Mouse (Mus musculus) ES-E14 (cell line): ENCODE data around the gene Epn3.

Source experiments
- CHD2 ChIP-seq: IDR thresholded peaks from 2 replicates; pipeline ENCODE4 v1.6.1; 2014; ENCODE audit warnings: mild to moderate bottlenecking, low read depth, low read length, inconsistent platforms
- HCFC1 ChIP-seq: IDR thresholded peaks from 2 replicates; pipeline ENCODE4 v1.6.1; 2012; ENCODE audit warnings: low read length, inconsistent platforms, borderline replicate concordance; ENCODE audit not compliant: insufficient read depth
- ZC3H11A ChIP-seq: IDR thresholded peaks from 2 replicates; pipeline ENCODE4 v1.6.1; 2012; ENCODE audit warnings: low read depth, mild to moderate bottlenecking, inconsistent platforms, low read length, borderline replicate concordance

GRCm38 (mm10) chr11:94445300-94445699, 54.5 kb downstream of the Epn3 start:
- TF ChIP-seq CHD2 (no peak), HCFC1 (no peak), ZC3H11A (no peak)
